Mouse (Mus musculus) frontal cortex, postnatal 10 days (tissue): ENCODE results near the gene Svopl.
A peak's percentile ranks its signal among the peaks of the same experiment; 100 is the strongest.

Source experiments
- DNase-seq, 2 experiments: peaks; one replicate each; pipeline ENCODE4 v3.0.0; 2022; ENCODE audit warnings: low spot score in 2 of 2, mixed read lengths in 1 of 2

The Svopl gene

GRCm38 (mm10) chr6:38031924-38032540 lies 14.8 kb downstream of the Svopl start:
- DNase-seq, result peak in 1 of 2 experiments; percentile 15

- no peak for DNase-seq
Observed at GRCm38 (mm10) chr6:38028205-38028604, 18.6 kb downstream of the Svopl start.

GRCm38 (mm10) chr6:38027771-38028170 lies 19.0 kb downstream of the Svopl start:
- DNase-seq, result no peak

- DNase-seq, result no peak
Observed at GRCm38 (mm10) chr6:38023284-38023683, 23.5 kb downstream of the Svopl start.

- DNase-seq, result no peak
Observed at GRCm38 (mm10) chr6:38021406-38021805, 25.4 kb downstream of the Svopl start.

GRCm38 (mm10) chr6:38012829-38013228 lies 34.0 kb downstream of the Svopl start:
- no peak for DNase-seq

GRCm38 (mm10) chr6:38007459-38007858 lies 39.3 kb downstream of the Svopl start:
- DNase-seq, result peak in 1 of 2 experiments; percentile 33

GRCm38 (mm10) chr6:37967386-37967785 lies 79.4 kb downstream of the Svopl start:
- DNase-seq, result no peak

GRCm38 (mm10) chr6:37951306-37951705 lies 95.5 kb downstream of the Svopl start:
- no peak for DNase-seq

GRCm38 (mm10) chr6:37936498-37936897 lies 110.3 kb downstream of the Svopl start:
- no peak for DNase-seq
